In genomic region chr19:36679028-36679820, GRCm38 (mm10) we compare ENCODE assay signal across 9 mouse cellular contexts. TPM values are rescaled to one million over a fixed set of nuclear protein-coding genes. Genes with fewer than 3 reads are reported as not detected.
DNase-seq lines count a peak whose midpoint lies in the region; ATAC-seq lines count a peak whose summit lies in the region.
"Had no signal": no experiment of that assay in that cellular context is flagged by ENCODE, and none has a peak within 500 bp of the region (broad histone marks: within the 10 kb centered on the region; RNA-seq: fewer than 3 reads in every experiment).

No protein-coding gene starts in this region.

- no peaks in the 10 kb centered on the region for H3K36me3 ChIP-seq in hindbrain, embryonic 11.5 days (ENCODE audit: control insufficient read depth, insufficient read depth, low read length)
- H3K36me3 ChIP-seq: liver, embryonic 15.5 days had no signal

- peak; percentile 58 for ATAC-seq in hindbrain, embryonic 11.5 days (ENCODE audit: low FRiP score)

- 22% methylated on average over 4 of the region's 4 CpGs for WGBS in hindbrain, embryonic 11.5 days

- H3K4me1 ChIP-seq in hindbrain, embryonic 11.5 days (replicated peaks; ENCODE audit: control insufficient read depth, insufficient read depth, low read length), result peaks cover 4% of the 10 kb centered on the region

- H3K27ac ChIP-seq in hindbrain, embryonic 11.5 days (ENCODE audit: low read depth, low read length), result peak overlapping the region; percentile 53; the same call in 1 of the 2 replicates
- H3K27ac ChIP-seq: liver, embryonic 15.5 days had no signal

- H3K4me3 ChIP-seq in hindbrain, embryonic 11.5 days (ENCODE audit: low read depth, low read length), result no peak overlapping the region
- H3K4me3 ChIP-seq: liver, embryonic 15.5 days had no signal

- no peaks in the 10 kb centered on the region for H3K27me3 ChIP-seq in hindbrain, embryonic 11.5 days (ENCODE audit: control insufficient read depth, insufficient read depth, low read length)
- H3K27me3 ChIP-seq: liver, embryonic 15.5 days had no signal

- peak; percentile 44 to 65 for DNase-seq in adrenal gland, adult (ENCODE audit: inconsistent age in 2 of 2, low spot score in 1 of 2)
- no peak for DNase-seq in adrenal gland, adult 18-20 months (ENCODE audit: low spot score in 2 of 2)
- peak; percentile 34 for DNase-seq in lung, postnatal 10 days
- DNase-seq in lung, postnatal 36 days, result no peak
- DNase-seq in hindbrain, embryonic 11.5 days (ENCODE audit: low spot score), result peak; percentile 59
- peak; percentile 41 for DNase-seq in retina, embryonic 14.5 days (ENCODE audit: low spot score)
- no peak for DNase-seq in spleen, adult 18-20 months
- no peak for DNase-seq in layer of hippocampus, adult 11-12 months (ENCODE audit: low spot score)

- no peak overlapping the region for H3K4me2 ChIP-seq in hindbrain, embryonic 11.5 days (replicated peaks; ENCODE audit: low read depth, low read length)
- H3K4me2 ChIP-seq: liver, embryonic 15.5 days had no signal

- H3K9me3 ChIP-seq in hindbrain, embryonic 11.5 days (ENCODE audit: control insufficient read depth, low read length), result no peaks in the 10 kb centered on the region
- H3K9me3 ChIP-seq: liver, embryonic 15.5 days had no signal

- no peak overlapping the region for H3K9ac ChIP-seq in hindbrain, embryonic 11.5 days (ENCODE audit: low read depth, low read length)
- H3K9ac ChIP-seq: liver, embryonic 15.5 days had no signal

RNA-seq across cellular contexts. Expression of gene Ppp1r3c, which starts 57.2 kb away (rescaled TPM):
- total RNA-seq in adrenal gland, adult 18-20 months (2021), result 10 to 100 TPM; 38.4 to 74.9 TPM
- 6.4 and 7.7 TPM in 2 replicates for polyA plus RNA-seq in hindbrain, embryonic 11.5 days (2014; fragmentation: Nextera tagmentation; extraction: Ambion mirVana)

Comparison
In these comparisons a context has a peak if more than half of its experiments do, and no peak if none do; other contexts are left out.
1. DNase-seq: peak in adrenal gland, adult (2 of 2), lung, postnatal 10 days (single experiment), hindbrain, embryonic 11.5 days (single experiment) and retina, embryonic 14.5 days (single experiment); none in adrenal gland, adult 18-20 months (0 of 2), lung, postnatal 36 days (single experiment), spleen, adult 18-20 months (0 of 2) and layer of hippocampus, adult 11-12 months (single experiment).